ENCODE assay signal across 8 mouse cellular contexts in genomic region chr1:82641316-82641987, GRCm38 (mm10). TPM values are rescaled to one million over a fixed set of nuclear protein-coding genes. Genes with fewer than 3 reads are reported as not detected.
A peak's percentile ranks its signal among the peaks of the same experiment; 100 is the strongest.
DNase-seq lines count a peak whose midpoint lies in the region; ATAC-seq lines count a peak whose summit lies in the region.

No protein-coding gene starts in this region.

- H3K4me3 ChIP-seq in kidney, embryonic 15.5 days (replicated peaks): peak overlapping the region; percentile 29
- peak overlapping the region; percentile 25 for H3K4me3 ChIP-seq in limb, embryonic 15.5 days
- H3K4me3 ChIP-seq in stomach, embryonic 14.5 days (ENCODE audit: low read depth, low read length): peak overlapping the region; percentile 8; the same call in 1 of the 2 replicates

- no peak overlapping the region for H3K9ac ChIP-seq in kidney, embryonic 15.5 days
- no peak overlapping the region for H3K9ac ChIP-seq in limb, embryonic 15.5 days
- H3K9ac ChIP-seq in stomach, embryonic 14.5 days (replicated peaks; ENCODE audit: low read depth, low read length): no peak overlapping the region

- H3K4me1 ChIP-seq in kidney, embryonic 15.5 days: 0 out of 2 replicates have a peak, but pooled peaks cover 6% of the 10 kb centered on the region
- no peaks in the 10 kb centered on the region for H3K4me1 ChIP-seq in limb, embryonic 15.5 days
- H3K4me1 ChIP-seq in stomach, embryonic 14.5 days (ENCODE audit: control insufficient read depth, insufficient read depth, low read length): no peaks in the 10 kb centered on the region

- DNase-seq in 3134 (ENCODE audit: extremely low read depth, insufficient read length, low spot score): peak; percentile 15
- DNase-seq in adrenal gland, adult 8-10 months: peak; percentile 11
- peak; percentile 68 for DNase-seq in embryo, embryonic 9.5 days (ENCODE audit: extremely low spot score)
- peak; percentile 52 to 89 for DNase-seq in heart, adult 18-20 months
- peak; percentile 51 for DNase-seq in naive thymus-derived CD4-positive, alpha-beta T cell, adult 2 months (ENCODE audit: low read depth)

- H3K27me3 ChIP-seq in kidney, embryonic 15.5 days: no peaks in the 10 kb centered on the region
- no peaks in the 10 kb centered on the region for H3K27me3 ChIP-seq in limb, embryonic 15.5 days
- H3K27me3 ChIP-seq in stomach, embryonic 14.5 days (ENCODE audit: control insufficient read depth, insufficient read depth, low read length): no peaks in the 10 kb centered on the region

- no peak overlapping the region for H3K27ac ChIP-seq in kidney, embryonic 15.5 days
- no peak overlapping the region for H3K27ac ChIP-seq in limb, embryonic 15.5 days
- H3K27ac ChIP-seq in stomach, embryonic 14.5 days (ENCODE audit: low read length): no peak overlapping the region

- H3K36me3 ChIP-seq in kidney, embryonic 15.5 days: no peaks in the 10 kb centered on the region
- no peaks in the 10 kb centered on the region for H3K36me3 ChIP-seq in limb, embryonic 15.5 days
- H3K36me3 ChIP-seq in stomach, embryonic 14.5 days (ENCODE audit: control insufficient read depth, insufficient read depth, low read length): no peaks in the 10 kb centered on the region

- ATAC-seq in kidney, embryonic 15.5 days (replicated peaks; ENCODE audit: low FRiP score): 0 out of 2 replicates have a peak, but pooled peaks have one; percentile 29
- ATAC-seq in limb, embryonic 15.5 days (ENCODE audit: insufficient number of reproducible peaks, low FRiP score, low TSS enrichment, low read depth): no peak
- no peak for ATAC-seq in stomach, embryonic 14.5 days (ENCODE audit: insufficient number of reproducible peaks, insufficient read depth, low FRiP score, low read depth)

- H3K9me3 ChIP-seq in kidney, embryonic 15.5 days (replicated peaks): no peaks in the 10 kb centered on the region
- no peaks in the 10 kb centered on the region for H3K9me3 ChIP-seq in limb, embryonic 15.5 days
- no peaks in the 10 kb centered on the region for H3K9me3 ChIP-seq in stomach, embryonic 14.5 days (ENCODE audit: control insufficient read depth, low read depth, low read length)

- peak overlapping the region; percentile 53 for H3K4me2 ChIP-seq in kidney, embryonic 15.5 days
- peak overlapping the region; percentile 42 for H3K4me2 ChIP-seq in limb, embryonic 15.5 days
- peak overlapping the region; percentile 35 for H3K4me2 ChIP-seq in stomach, embryonic 14.5 days (replicated peaks; ENCODE audit: low read depth, low read length)

- 29% methylated on average over 18 of the region's 18 CpGs for WGBS in kidney, embryonic 15.5 days
- WGBS in limb, embryonic 15.5 days: 32% methylated on average over 18 of the region's 18 CpGs
- WGBS in stomach, embryonic 14.5 days: 21% methylated on average over 18 of the region's 18 CpGs

RNA-seq across cellular contexts. Expression of gene Col4a3, which starts 54.7 kb away (rescaled TPM):
- 1 to 10 TPM; 2.0 to 3.9 (median 2.8) TPM for total RNA-seq in adrenal gland, adult 8-10 months (2022)
- total RNA-seq in heart, adult 18-20 months (2021): 1 to 10 TPM; 1.1 to 1.5 TPM
- polyA plus RNA-seq in kidney, embryonic 15.5 days (2015; fragmentation: Nextera tagmentation; extraction: Ambion mirVana): 2.6 and 2.8 TPM in 2 replicates
- 0.06 TPM in 2 replicates for polyA plus RNA-seq in limb, embryonic 15.5 days (2015; fragmentation: Nextera tagmentation; extraction: Ambion mirVana)
- polyA plus RNA-seq in stomach, embryonic 14.5 days (2014; fragmentation: Nextera tagmentation; extraction: Ambion mirVana): 0.71 TPM in 2 replicates

RNA-seq across cellular contexts. Expression of gene Col4a4, which starts 54.8 kb away (rescaled TPM):
- 1 to 10 TPM; 7.0 to 9.1 (median 7.3) TPM for total RNA-seq in adrenal gland, adult 8-10 months (2022)
- total RNA-seq in heart, adult 18-20 months (2021): 1 to 10 TPM; 4.2 to 4.7 TPM
- 3.4 and 3.8 TPM in 2 replicates for polyA plus RNA-seq in kidney, embryonic 15.5 days (2015; fragmentation: Nextera tagmentation; extraction: Ambion mirVana)
- polyA plus RNA-seq in limb, embryonic 15.5 days (2015; fragmentation: Nextera tagmentation; extraction: Ambion mirVana): 0.11 and 0.13 TPM in 2 replicates
- 0.76 and 0.90 TPM in 2 replicates for polyA plus RNA-seq in stomach, embryonic 14.5 days (2014; fragmentation: Nextera tagmentation; extraction: Ambion mirVana)

Comparison
In these comparisons a context has a peak if more than half of its experiments do, and no peak if none do; other contexts are left out.
1. DNase-seq: peak in every context shown above with its lines; median percentile 70 in heart, adult 18-20 months; 68 in embryo, embryonic 9.5 days; 51 in naive thymus-derived CD4-positive, alpha-beta T cell, adult 2 months; 15 in 3134; 11 in adrenal gland, adult 8-10 months.